Mouse (Mus musculus): Measurements from ENCODE around the gene Cldn15.

DNA sequence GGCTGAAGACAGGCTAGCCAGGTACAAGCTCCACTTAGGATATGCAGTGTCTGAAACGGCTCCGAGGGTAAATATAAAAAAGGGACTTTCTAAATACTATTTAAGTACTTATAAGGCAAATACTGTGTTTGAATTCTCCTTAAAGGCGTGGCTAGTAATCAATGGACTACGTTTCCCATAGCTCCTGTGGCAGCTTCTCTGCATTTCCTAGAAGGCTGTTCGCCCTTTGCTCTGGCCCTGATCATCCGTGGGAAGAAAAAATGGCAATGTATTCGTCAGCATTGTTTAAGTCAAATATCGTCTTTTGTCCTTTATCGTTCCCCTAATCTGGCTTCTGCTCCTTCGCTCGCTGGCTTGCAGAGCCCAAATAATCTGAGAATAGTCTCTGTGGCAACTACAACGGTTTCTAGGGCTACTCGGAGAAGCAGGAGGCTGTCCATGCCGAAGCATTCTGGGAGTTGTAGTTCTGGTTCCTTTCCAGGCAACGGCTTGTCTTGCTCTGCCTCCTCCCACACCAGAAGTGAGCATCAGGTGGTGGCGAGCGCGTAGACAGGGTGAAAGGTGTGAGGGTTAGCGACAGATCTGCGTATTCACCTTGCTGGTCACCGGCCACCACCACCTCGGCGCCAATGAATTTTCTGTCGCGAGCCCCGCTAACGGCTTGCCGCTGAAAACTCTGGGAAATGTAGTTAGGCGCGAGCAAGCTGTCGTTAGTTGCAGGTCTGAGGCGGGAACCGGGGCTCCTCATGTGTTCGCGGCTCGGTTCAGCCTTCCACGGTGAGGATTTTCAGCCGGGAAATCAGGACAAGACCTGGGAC is 47.6 kb upstream of the Cldn15 start:
- TF ChIP-seq CTCF (conservative IDR thresholded peaks at IDR 0.05; ENCODE audit: low read length) (no peak), NANOG (IDR thresholded peaks at IDR 0.05; ENCODE audit: borderline replicate concordance, low read length) (no peak), POU5F1 (IDR thresholded peaks at IDR 0.05; ENCODE audit: borderline replicate concordance, low read length) (no peak)
